Mouse (Mus musculus) midbrain, embryonic 13.5 days (tissue): ENCODE measurements around the gene Rhobtb1. TPM values are rescaled to one million over a fixed set of nuclear protein-coding genes. Genes with fewer than 3 reads are reported as not detected.
A peak's percentile ranks its signal among the peaks of the same experiment; 100 is the strongest.

Experiments
- ATAC-seq: fragments of 200-750 bp; cut with Nextera tagmentation; 2 replicates; pipeline ENCODE4 v1.8.0; 2017; ENCODE audit warnings: mild to moderate bottlenecking, moderate TSS enrichment, moderate library complexity
- H3K27ac ChIP-seq: fragments of 300-500 bp; sonication (generic); 2 replicates; pipeline ENCODE4 v1.5.1; 2015; ENCODE audit warnings: inconsistent platforms, mild to moderate bottlenecking, moderate library complexity
- H3K27me3 ChIP-seq: fragments of 300-500 bp; sonication (generic); 2 replicates; pipeline ENCODE4 v1.6.1; 2015; ENCODE audit warnings: mild to moderate bottlenecking, inconsistent platforms
- H3K36me3 ChIP-seq: fragments of 300-500 bp; sonication (generic); 2 replicates; pipeline ENCODE4 v1.6.1; 2015; ENCODE audit warnings: mild to moderate bottlenecking, inconsistent platforms
- H3K4me1 ChIP-seq: fragments of 300-500 bp; sonication (generic); replicated peaks from 2 replicates; pipeline ENCODE4 v1.6.1; 2015; ENCODE audit warnings: inconsistent platforms
- H3K4me2 ChIP-seq: fragments of 300-500 bp; sonication (generic); replicated peaks from 2 replicates; pipeline ENCODE4 v1.6.1; 2015; ENCODE audit warnings: moderate library complexity, mild to moderate bottlenecking, inconsistent platforms
- H3K4me3 ChIP-seq: fragments of 300-500 bp; sonication (generic); replicated peaks from 2 replicates; pipeline ENCODE4 v1.5.1; 2015; ENCODE audit warnings: mild to moderate bottlenecking, inconsistent platforms
- H3K9ac ChIP-seq: fragments of 300-500 bp; sonication (generic); replicated peaks from 2 replicates; pipeline ENCODE4 v1.6.1; 2015; ENCODE audit warnings: mild to moderate bottlenecking, inconsistent platforms
- H3K9me3 ChIP-seq: fragments of 300-500 bp; sonication (generic); 2 replicates; pipeline ENCODE4 v1.6.1; 2016; ENCODE audit warnings: mild to moderate bottlenecking, inconsistent platforms
- WGBS: fragments of 180-500 bp; shearing (Covaris S2); methylation state at CpG from one replicate; pipeline ENCODE4 v1.1.7; 2015; 5-methylcytosine and 5-hydroxymethylcytosine counted together
- polyA plus RNA-seq: library from polyadenylated mRNA; unstranded; fragments of >200 nt; fragmentation: Nextera tagmentation; extraction: Ambion mirVana; gene quantifications from 2 replicates; pipeline ENCODE4 v1.2.1, GENCODE M21; 2015

Gene Rhobtb1
- polyA plus RNA-seq, 1 experiment from 2014 or later: 18.3 TPM

DNA sequence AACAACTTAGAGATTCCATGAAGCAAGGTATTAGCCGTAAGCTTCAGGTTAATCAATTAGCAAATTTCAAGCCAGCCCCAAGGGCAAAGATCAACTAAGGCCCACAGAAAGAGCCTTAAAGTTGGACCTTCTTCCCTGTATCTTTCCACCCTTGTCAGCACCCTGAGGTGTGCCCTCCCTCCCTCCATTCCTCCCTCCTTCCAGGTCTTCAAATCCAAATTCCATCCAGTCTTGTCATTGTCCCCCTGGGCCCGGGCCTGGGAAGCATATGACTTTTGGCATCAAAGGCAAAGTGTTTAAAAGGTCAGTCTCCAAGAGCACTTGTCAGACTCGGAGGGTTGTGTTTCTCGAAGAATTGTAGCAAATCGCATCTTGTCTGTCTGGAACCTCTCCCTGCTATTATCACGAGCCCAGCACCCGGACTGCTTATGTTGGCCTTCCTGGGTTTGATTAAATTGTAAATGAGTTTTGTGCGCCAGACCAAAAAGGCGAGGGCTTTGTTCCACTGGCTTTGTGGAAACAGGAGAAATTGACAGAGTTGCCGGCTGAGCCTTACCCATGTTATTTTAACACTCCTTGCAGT, 116.9 kb downstream of the Rhobtb1 start:
- H3K4me1 ChIP-seq: peaks cover 20% of the 10 kb centered on the region
- H3K9ac ChIP-seq: no peak overlapping the region
- no peak overlapping the region for H3K4me2 ChIP-seq
- H3K27ac ChIP-seq: no peak overlapping the region
- 21% methylated on average over 10 of the region's 10 CpGs for WGBS
- H3K9me3 ChIP-seq: 0 out of 2 replicates have a peak, but pooled peaks cover 3% of the 10 kb centered on the region
- peaks cover 36% of the 10 kb centered on the region for H3K36me3 ChIP-seq
- no peak overlapping the region for H3K4me3 ChIP-seq
- H3K27me3 ChIP-seq: no peaks in the 10 kb centered on the region
- no peak for ATAC-seq

- no peak overlapping the region for H3K27ac ChIP-seq
- peaks cover 17% of the 10 kb centered on the region for H3K4me1 ChIP-seq
- H3K36me3 ChIP-seq: peaks cover 33% of the 10 kb centered on the region
- H3K9me3 ChIP-seq: 0 out of 2 replicates have a peak, but pooled peaks cover 3% of the 10 kb centered on the region
- no peak overlapping the region for H3K4me2 ChIP-seq
- no peak overlapping the region for H3K9ac ChIP-seq
- H3K4me3 ChIP-seq: no peak overlapping the region
- ATAC-seq: peak; percentile 38; the same call in 1 of the 2 replicates
- 42% methylated on average over 10 of the region's 10 CpGs for WGBS
- H3K27me3 ChIP-seq: no peaks in the 10 kb centered on the region
These were observed 120.2 kb downstream of the Rhobtb1 start for GRCm38 (mm10) chr10:69271436-69271835.

DNA sequence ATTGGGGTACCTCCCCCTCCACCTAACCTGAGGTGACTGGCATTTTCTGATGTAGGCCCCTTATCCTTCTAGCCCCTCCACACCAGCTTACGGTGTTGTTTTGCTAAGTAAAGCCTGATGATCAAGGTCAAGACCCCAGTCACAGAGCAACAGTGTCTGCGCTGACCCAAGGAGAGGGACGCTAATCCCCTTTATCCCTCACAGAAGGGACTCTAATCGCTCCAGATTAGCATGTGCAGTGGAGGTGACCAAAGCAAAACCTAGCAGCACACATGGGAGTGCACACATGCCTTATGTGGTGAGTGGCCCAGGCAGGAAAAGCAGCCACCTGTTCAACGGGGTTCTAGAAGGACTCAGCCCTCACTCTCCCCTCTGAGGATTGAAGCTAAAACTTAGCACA, 123.0 kb downstream of the Rhobtb1 start:
- no peak overlapping the region for H3K9ac ChIP-seq
- no peak for ATAC-seq
- no peaks in the 10 kb centered on the region for H3K27me3 ChIP-seq
- no peak overlapping the region for H3K4me2 ChIP-seq
- H3K4me3 ChIP-seq: no peak overlapping the region
- H3K27ac ChIP-seq: no peak overlapping the region
- peaks cover 32% of the 10 kb centered on the region for H3K36me3 ChIP-seq
- H3K4me1 ChIP-seq: peaks cover 10% of the 10 kb centered on the region
- WGBS: 8% methylated on average over 5 of the region's 5 CpGs
- H3K9me3 ChIP-seq: 0 out of 2 replicates have a peak, but pooled peaks cover 3% of the 10 kb centered on the region

DNA sequence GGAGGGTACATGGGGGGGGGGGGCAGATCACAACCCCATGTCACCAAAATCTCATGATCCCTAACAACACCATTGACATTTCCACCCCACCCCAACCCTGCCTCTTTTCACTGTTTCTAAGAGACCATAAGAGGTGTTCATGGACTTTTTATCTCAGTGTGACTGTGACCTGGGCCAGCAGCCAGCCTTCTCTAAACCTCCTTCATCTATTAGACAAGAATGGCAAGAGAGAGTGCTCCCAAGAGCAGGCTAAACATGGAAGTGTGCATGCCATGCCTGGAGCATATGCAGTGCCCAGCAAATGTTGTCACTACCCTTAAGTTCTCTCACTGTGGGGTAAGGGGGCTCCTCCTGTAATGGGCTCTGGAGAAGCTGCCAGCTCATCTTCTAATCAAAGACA, 123.5 kb downstream of the Rhobtb1 start:
- Histone ChIP-seq H3K27ac (no peak overlapping the region), H3K4me1 (peaks cover 10% of the 10 kb centered on the region), H3K9ac (no peak overlapping the region), H3K36me3 (peaks cover 32% of the 10 kb centered on the region), H3K4me2 (no peak overlapping the region), H3K27me3 (no peaks in the 10 kb centered on the region), H3K9me3 (0 out of 2 replicates have a peak, but pooled peaks cover 3% of the 10 kb centered on the region), H3K4me3 (no peak overlapping the region)
- no peak for ATAC-seq

GRCm38 (mm10) chr10:69275811-69276775, 124.9 kb downstream of the Rhobtb1 start:
- Histone ChIP-seq H3K4me3 (no peak overlapping the region), H3K9me3 (no peaks in the 10 kb centered on the region), H3K4me2 (no peak overlapping the region), H3K4me1 (peaks cover 8% of the 10 kb centered on the region), H3K36me3 (peaks cover 18% of the 10 kb centered on the region), H3K9ac (no peak overlapping the region), H3K27ac (no peak overlapping the region), H3K27me3 (no peaks in the 10 kb centered on the region)
- WGBS: 92% methylated on average over 12 of the region's 12 CpGs
- ATAC-seq: no peak

DNA sequence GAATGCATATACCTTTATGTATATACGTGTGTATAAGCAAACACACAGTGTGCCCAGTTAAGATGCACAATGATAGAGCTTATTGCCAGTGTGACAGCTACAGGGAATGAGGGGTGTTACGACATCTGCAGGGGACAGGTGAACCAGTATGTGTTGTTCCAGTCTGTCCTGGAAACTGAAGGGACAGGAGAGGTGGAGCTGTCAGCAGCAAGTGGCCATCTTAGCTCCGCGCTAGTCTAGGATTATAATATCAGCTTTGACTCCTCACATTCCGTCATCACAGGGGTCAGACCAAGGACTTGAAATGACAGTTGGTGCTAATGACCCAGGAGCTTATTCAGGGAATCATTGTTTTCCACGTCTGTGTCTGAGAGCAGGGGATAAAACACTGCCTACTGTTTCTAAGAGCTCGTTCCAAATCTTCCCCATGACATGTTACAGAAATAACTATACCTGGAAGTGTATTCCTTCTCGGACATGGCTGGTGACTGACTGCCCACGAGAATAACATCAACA, 125.7 kb downstream of the Rhobtb1 start:
- no peak for ATAC-seq
- H3K4me1 ChIP-seq: peaks cover 8% of the 10 kb centered on the region; the same call in 1 of the 2 replicates
- 83% methylated on average over 9 of the region's 9 CpGs for WGBS

GRCm38 (mm10) chr10:69278764-69279606, 127.8 kb downstream of the Rhobtb1 start:
- 81% methylated on average over 18 of the region's 18 CpGs for WGBS
- H3K36me3 ChIP-seq: peaks cover 20% of the 10 kb centered on the region
- H3K27me3 ChIP-seq: no peaks in the 10 kb centered on the region
- no peak for ATAC-seq
- H3K9me3 ChIP-seq: no peaks in the 10 kb centered on the region
- no peak overlapping the region for H3K9ac ChIP-seq
- no peak overlapping the region for H3K4me3 ChIP-seq
- H3K4me2 ChIP-seq: no peak overlapping the region
- no peak overlapping the region; the same call in 1 of the 2 replicates for H3K27ac ChIP-seq
- H3K4me1 ChIP-seq: peaks cover 8% of the 10 kb centered on the region; the same call in 1 of the 2 replicates

More for the DNA sequence above, 125.7 kb downstream of the Rhobtb1 start:
- Histone ChIP-seq H3K4me2 (no peak overlapping the region), H3K27me3 (no peaks in the 10 kb centered on the region), H3K9me3 (no peaks in the 10 kb centered on the region), H3K9ac (no peak overlapping the region), H3K36me3 (peaks cover 18% of the 10 kb centered on the region), H3K27ac (no peak overlapping the region), H3K4me3 (no peak overlapping the region)

- no peak overlapping the region for H3K9ac ChIP-seq
- H3K9me3 ChIP-seq: no peaks in the 10 kb centered on the region
- WGBS: 46% methylated on average over 7 of the region's 7 CpGs
- no peak overlapping the region for H3K27ac ChIP-seq
- no peak overlapping the region for H3K4me3 ChIP-seq
- ATAC-seq: no peak
- H3K4me2 ChIP-seq: no peak overlapping the region
- peaks cover 21% of the 10 kb centered on the region for H3K36me3 ChIP-seq
- no peaks in the 10 kb centered on the region for H3K27me3 ChIP-seq
- 0 out of 2 replicates have a peak, but pooled peaks cover 2% of the 10 kb centered on the region for H3K4me1 ChIP-seq
These were observed 128.4 kb downstream of the Rhobtb1 start for GRCm38 (mm10) chr10:69279607-69279978.

GRCm38 (mm10) chr10:69286939-69287338, 135.7 kb downstream of the Rhobtb1 start:
- no peaks in the 10 kb centered on the region for H3K9me3 ChIP-seq
- H3K9ac ChIP-seq: no peak overlapping the region
- no peaks in the 10 kb centered on the region for H3K27me3 ChIP-seq
- 98% methylated on average over 3 of the region's 3 CpGs for WGBS
- no peaks in the 10 kb centered on the region for H3K4me1 ChIP-seq
- H3K36me3 ChIP-seq: peaks cover 41% of the 10 kb centered on the region
- H3K27ac ChIP-seq: no peak overlapping the region
- H3K4me2 ChIP-seq: no peak overlapping the region
- no peak for ATAC-seq
- no peak overlapping the region for H3K4me3 ChIP-seq

DNA sequence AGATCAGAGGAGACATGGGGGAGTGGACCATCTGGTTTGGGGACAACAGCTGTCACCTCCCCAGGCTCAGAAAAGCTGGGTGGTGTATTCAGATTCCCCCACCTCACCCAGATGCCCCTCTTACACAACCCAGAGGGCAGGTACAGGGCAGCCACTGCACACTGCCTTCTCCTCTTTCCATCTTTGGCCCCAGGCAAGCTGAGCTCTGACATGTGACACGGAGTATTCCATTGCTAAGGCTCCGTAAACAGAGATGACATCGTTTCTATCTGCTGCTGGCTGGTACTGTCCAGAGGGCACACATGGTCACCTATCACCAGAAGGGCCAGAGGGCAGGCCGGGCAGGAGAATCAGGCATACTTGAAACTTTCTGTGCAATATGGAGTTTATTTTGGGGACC, 136.9 kb downstream of the Rhobtb1 start:
- no peak for ATAC-seq
- Histone ChIP-seq H3K4me2 (no peak overlapping the region), H3K9me3 (no peaks in the 10 kb centered on the region), H3K9ac (no peak overlapping the region), H3K27ac (no peak overlapping the region), H3K4me1 (no peaks in the 10 kb centered on the region), H3K27me3 (no peaks in the 10 kb centered on the region), H3K4me3 (no peak overlapping the region), H3K36me3 (peaks cover 33% of the 10 kb centered on the region)
- 91% methylated on average over 4 of the region's 4 CpGs for WGBS

DNA sequence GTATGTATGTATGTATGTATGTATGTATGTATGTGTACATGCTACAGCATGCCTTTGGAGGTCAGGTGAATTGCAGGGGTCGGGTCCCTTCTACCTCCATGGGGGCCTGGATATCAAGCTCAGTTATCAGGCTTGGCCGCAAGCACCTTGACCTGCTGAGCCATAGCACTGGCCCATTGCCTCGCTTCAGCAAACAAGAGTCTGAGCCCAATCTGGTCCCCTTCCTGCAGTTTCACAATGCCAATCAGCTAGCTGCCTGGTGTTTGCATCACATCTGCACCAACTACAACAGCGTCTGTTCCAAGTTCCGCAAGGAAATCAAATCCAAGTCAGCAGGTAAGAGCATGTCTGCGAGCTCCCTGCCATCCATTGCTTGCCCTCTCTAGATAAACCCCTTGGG, 137.5 kb downstream of the Rhobtb1 start:
- Histone ChIP-seq H3K27me3 (no peaks in the 10 kb centered on the region), H3K4me3 (no peak overlapping the region), H3K9me3 (no peaks in the 10 kb centered on the region), H3K4me2 (no peak overlapping the region), H3K27ac (no peak overlapping the region), H3K4me1 (no peaks in the 10 kb centered on the region), H3K36me3 (peaks cover 30% of the 10 kb centered on the region), H3K9ac (no peak overlapping the region)
- 85% methylated on average over 6 of the region's 6 CpGs for WGBS
- no peak for ATAC-seq
